Mouse (Mus musculus): ENCODE data around the gene Tmem222. TPM values are rescaled to one million over a fixed set of nuclear protein-coding genes. Genes with fewer than 3 reads are reported as not detected.

The Tmem222 gene
- polyA plus RNA-seq, 1 experiment from 2014 or later, result 82.8 TPM

- ATAC-seq (ENCODE audit: low FRiP score) (peak; percentile 90), DNase-seq (ENCODE audit: low spot score) (peak; percentile 92)
- H3K4me1 ChIP-seq (replicated peaks; ENCODE audit: control insufficient read depth, insufficient read depth, low read length), result no peaks in the 10 kb centered on the region
- H3K36me3 ChIP-seq (ENCODE audit: control insufficient read depth, insufficient read depth, low read length), result no peaks in the 10 kb centered on the region
- H3K27me3 ChIP-seq (ENCODE audit: control insufficient read depth, insufficient read depth, low read length), result peaks cover 25% of the 10 kb centered on the region
- H3K9ac ChIP-seq (ENCODE audit: low read depth, low read length), result peak overlapping the region; percentile 35; the same call in 1 of the 2 replicates
- H3K4me3 ChIP-seq (ENCODE audit: low read depth, low read length), result peak overlapping the region; percentile 39
- H3K27ac ChIP-seq (ENCODE audit: low read depth, low read length), result 0 out of 2 replicates have a peak overlapping the region, but pooled peaks have one; percentile 17
- under 1% methylated on average over 72 of the region's 78 CpGs for WGBS
- H3K9me3 ChIP-seq (ENCODE audit: control insufficient read depth, low read length), result no peaks in the 10 kb centered on the region
- peak overlapping the region; percentile 72 for H3K4me2 ChIP-seq (replicated peaks; ENCODE audit: low read depth, low read length)
Measured at GRCm38 (mm10) chr4:133240934-133241908, 36.4 kb downstream of the Tmem222 start.

- peak within 1 kb of the TSS; percentile 39 for H3K4me3 ChIP-seq (ENCODE audit: low read depth, low read length)
- DNase-seq (ENCODE audit: low spot score) (peak; percentile 32), ATAC-seq (ENCODE audit: low FRiP score) (peak; percentile 32; the same call in 1 of the 2 replicates)
- H3K4me2 ChIP-seq (replicated peaks; ENCODE audit: low read depth, low read length), result peak within 1 kb of the TSS; percentile 72
- WGBS, result 2% methylated on average over 16 of the region's 16 CpGs
- H3K4me1 ChIP-seq (replicated peaks; ENCODE audit: control insufficient read depth, insufficient read depth, low read length), result no peaks in the 10 kb centered on the region
- no peaks in the 10 kb centered on the region for H3K36me3 ChIP-seq (ENCODE audit: control insufficient read depth, insufficient read depth, low read length)
- H3K9me3 ChIP-seq (ENCODE audit: control insufficient read depth, low read length), result no peaks in the 10 kb centered on the region
- peaks cover 25% of the 10 kb centered on the region for H3K27me3 ChIP-seq (ENCODE audit: control insufficient read depth, insufficient read depth, low read length)
- H3K27ac ChIP-seq (ENCODE audit: low read depth, low read length), result 0 out of 2 replicates have a peak within 1 kb of the TSS, but pooled peaks have one; percentile 17
- H3K9ac ChIP-seq (ENCODE audit: low read depth, low read length), result peak within 1 kb of the TSS; percentile 35; the same call in 1 of the 2 replicates
Measured at GRCm38 (mm10) chr4:133240490-133240921, 37.1 kb downstream of the Tmem222 start, which contains the start of gene Map3k6. Map3k6 (plus strand) TSS chr4:133240818.

- Histone ChIP-seq H3K4me2 (replicated peaks; ENCODE audit: low read depth, low read length) (no peak overlapping the region), H3K9ac (ENCODE audit: low read depth, low read length) (no peak overlapping the region), H3K9me3 (ENCODE audit: control insufficient read depth, low read length) (no peaks in the 10 kb centered on the region), H3K27ac (ENCODE audit: low read depth, low read length) (no peak overlapping the region), H3K4me1 (replicated peaks; ENCODE audit: control insufficient read depth, insufficient read depth, low read length) (no peaks in the 10 kb centered on the region), H3K27me3 (ENCODE audit: control insufficient read depth, insufficient read depth, low read length) (peaks cover 21% of the 10 kb centered on the region), H3K4me3 (ENCODE audit: low read depth, low read length) (no peak overlapping the region), H3K36me3 (ENCODE audit: control insufficient read depth, insufficient read depth, low read length) (no peaks in the 10 kb centered on the region)
- WGBS, result 86% methylated on average over 4 of the region's 4 CpGs
- no peak for DNase-seq (ENCODE audit: low spot score)
- ATAC-seq (ENCODE audit: low FRiP score), result no peak
Measured at GRCm38 (mm10) chr4:133237911-133238310, 39.7 kb downstream of the Tmem222 start.

GRCm38 (mm10) chr4:133235415-133235814, 42.2 kb downstream of the Tmem222 start:
- Histone ChIP-seq H3K27me3 (ENCODE audit: control insufficient read depth, insufficient read depth, low read length) (peaks cover 8% of the 10 kb centered on the region), H3K4me2 (replicated peaks; ENCODE audit: low read depth, low read length) (no peak overlapping the region), H3K9me3 (ENCODE audit: control insufficient read depth, low read length) (no peaks in the 10 kb centered on the region), H3K36me3 (ENCODE audit: control insufficient read depth, insufficient read depth, low read length) (no peaks in the 10 kb centered on the region), H3K4me3 (ENCODE audit: low read depth, low read length) (no peak overlapping the region), H3K9ac (ENCODE audit: low read depth, low read length) (no peak overlapping the region), H3K4me1 (replicated peaks; ENCODE audit: control insufficient read depth, insufficient read depth, low read length) (no peaks in the 10 kb centered on the region), H3K27ac (ENCODE audit: low read depth, low read length) (no peak overlapping the region)
- 84% methylated on average over 5 of the region's 5 CpGs for WGBS
- ATAC-seq (ENCODE audit: low FRiP score) (no peak), DNase-seq (ENCODE audit: low spot score) (no peak)

- Histone ChIP-seq H3K27ac (ENCODE audit: low read depth, low read length) (no peak overlapping the region), H3K4me3 (ENCODE audit: low read depth, low read length) (no peak overlapping the region), H3K36me3 (ENCODE audit: control insufficient read depth, insufficient read depth, low read length) (no peaks in the 10 kb centered on the region), H3K27me3 (ENCODE audit: control insufficient read depth, insufficient read depth, low read length) (peaks cover 2% of the 10 kb centered on the region), H3K9me3 (ENCODE audit: control insufficient read depth, low read length) (no peaks in the 10 kb centered on the region), H3K4me2 (replicated peaks; ENCODE audit: low read depth, low read length) (no peak overlapping the region), H3K4me1 (replicated peaks; ENCODE audit: control insufficient read depth, insufficient read depth, low read length) (no peaks in the 10 kb centered on the region), H3K9ac (ENCODE audit: low read depth, low read length) (no peak overlapping the region)
- no peak for DNase-seq (ENCODE audit: low spot score)
- no peak for ATAC-seq (ENCODE audit: low FRiP score)
- 56% methylated on average over 5 of the region's 5 CpGs for WGBS
Measured at GRCm38 (mm10) chr4:133234771-133235170, 42.8 kb downstream of the Tmem222 start.

GRCm38 (mm10) chr4:133233285-133233976, 44.2 kb downstream of the Tmem222 start:
- no peak overlapping the region for H3K4me2 ChIP-seq (replicated peaks; ENCODE audit: low read depth, low read length)
- H3K27ac ChIP-seq (ENCODE audit: low read depth, low read length), result no peak overlapping the region
- 42% methylated on average over 10 of the region's 10 CpGs for WGBS
- no peak for ATAC-seq (ENCODE audit: low FRiP score)
- H3K36me3 ChIP-seq (ENCODE audit: control insufficient read depth, insufficient read depth, low read length), result no peaks in the 10 kb centered on the region
- H3K27me3 ChIP-seq (ENCODE audit: control insufficient read depth, insufficient read depth, low read length), result no peaks in the 10 kb centered on the region
- no peak for DNase-seq (ENCODE audit: low spot score)
- no peak overlapping the region for H3K4me3 ChIP-seq (ENCODE audit: low read depth, low read length)
- H3K4me1 ChIP-seq (replicated peaks; ENCODE audit: control insufficient read depth, insufficient read depth, low read length), result no peaks in the 10 kb centered on the region
- no peak overlapping the region for H3K9ac ChIP-seq (ENCODE audit: low read depth, low read length)
- no peaks in the 10 kb centered on the region for H3K9me3 ChIP-seq (ENCODE audit: control insufficient read depth, low read length)

- no peak overlapping the region for H3K9ac ChIP-seq (ENCODE audit: low read depth, low read length)
- no peaks in the 10 kb centered on the region for H3K36me3 ChIP-seq (ENCODE audit: control insufficient read depth, insufficient read depth, low read length)
- 64% methylated on average over 8 of the region's 8 CpGs for WGBS
- DNase-seq (ENCODE audit: low spot score) (no peak), ATAC-seq (ENCODE audit: low FRiP score) (no peak)
- no peaks in the 10 kb centered on the region for H3K9me3 ChIP-seq (ENCODE audit: control insufficient read depth, low read length)
- no peak overlapping the region for H3K4me3 ChIP-seq (ENCODE audit: low read depth, low read length)
- no peak overlapping the region; the same call in 1 of the 2 replicates for H3K27ac ChIP-seq (ENCODE audit: low read depth, low read length)
- H3K27me3 ChIP-seq (ENCODE audit: control insufficient read depth, insufficient read depth, low read length), result no peaks in the 10 kb centered on the region
- H3K4me2 ChIP-seq (replicated peaks; ENCODE audit: low read depth, low read length), result no peak overlapping the region
- H3K4me1 ChIP-seq (replicated peaks; ENCODE audit: control insufficient read depth, insufficient read depth, low read length), result no peaks in the 10 kb centered on the region
Measured at GRCm38 (mm10) chr4:133229582-133229981, 48.0 kb downstream of the Tmem222 start.

GRCm38 (mm10) chr4:133227636-133228035, 50.0 kb downstream of the Tmem222 start:
- H3K4me1 ChIP-seq (replicated peaks; ENCODE audit: control insufficient read depth, insufficient read depth, low read length), result no peaks in the 10 kb centered on the region
- 50% methylated on average over 8 of the region's 8 CpGs for WGBS
- H3K27ac ChIP-seq (ENCODE audit: low read depth, low read length), result no peak overlapping the region
- DNase-seq (ENCODE audit: low spot score) (peak; percentile 44), ATAC-seq (ENCODE audit: low FRiP score) (0 out of 2 replicates have a peak, but pooled peaks have one; percentile 38)
- no peaks in the 10 kb centered on the region for H3K36me3 ChIP-seq (ENCODE audit: control insufficient read depth, insufficient read depth, low read length)
- no peak overlapping the region for H3K4me3 ChIP-seq (ENCODE audit: low read depth, low read length)
- no peaks in the 10 kb centered on the region for H3K9me3 ChIP-seq (ENCODE audit: control insufficient read depth, low read length)
- no peaks in the 10 kb centered on the region for H3K27me3 ChIP-seq (ENCODE audit: control insufficient read depth, insufficient read depth, low read length)
- no peak overlapping the region for H3K9ac ChIP-seq (ENCODE audit: low read depth, low read length)
- no peak overlapping the region for H3K4me2 ChIP-seq (replicated peaks; ENCODE audit: low read depth, low read length)
